ENCODE assay signal across 11 mouse cellular contexts in the genomic region with DNA sequence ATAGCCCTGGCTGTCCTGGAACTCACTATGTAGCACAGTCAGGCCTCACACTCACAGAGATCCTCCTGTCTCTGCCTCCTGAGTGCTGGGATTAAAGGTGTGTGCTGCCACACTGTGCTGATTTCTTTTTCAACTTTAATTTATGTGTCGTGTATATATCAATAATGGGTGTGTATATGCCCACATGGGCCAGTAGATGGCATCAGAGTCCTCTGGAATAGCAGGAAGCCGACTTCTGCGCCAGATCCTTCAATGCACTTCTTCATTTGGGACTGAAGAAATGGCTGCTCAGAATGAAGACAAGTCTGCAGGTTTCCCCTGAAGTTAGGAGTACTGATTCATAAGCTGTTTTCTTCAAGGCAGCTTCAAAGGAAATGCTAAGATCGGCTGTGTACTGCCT. TPM values are rescaled to one million over a fixed set of nuclear protein-coding genes. Genes with fewer than 3 reads are reported as not detected.
DNase-seq lines count a peak whose midpoint lies in the region; ATAC-seq lines count a peak whose summit lies in the region.
"Had no signal": no experiment of that assay in that cellular context is flagged by ENCODE, and none has a peak within 500 bp of the region (broad histone marks: within the 10 kb centered on the region; RNA-seq: fewer than 3 reads in every experiment).

No protein-coding gene starts in this region.

- H3K4me3 ChIP-seq in hindbrain, embryonic 10.5 days: no peak overlapping the region
- H3K4me3 ChIP-seq in hindbrain, embryonic 12.5 days: no peak overlapping the region
- no peak overlapping the region for H3K4me3 ChIP-seq in stomach, embryonic 15.5 days (replicated peaks)

- 40% methylated on average over 4 of the region's 4 CpGs for WGBS in hindbrain, embryonic 10.5 days
- WGBS in hindbrain, embryonic 12.5 days: 44% methylated on average over 4 of the region's 4 CpGs
- 39% methylated on average over 4 of the region's 4 CpGs for WGBS in stomach, embryonic 15.5 days

- no peak overlapping the region for H3K27ac ChIP-seq in hindbrain, embryonic 10.5 days
- no peak overlapping the region for H3K27ac ChIP-seq in hindbrain, embryonic 12.5 days
- H3K27ac ChIP-seq in stomach, embryonic 15.5 days: peak overlapping the region; percentile 8; the same call in 1 of the 2 replicates

- ATAC-seq in hindbrain, embryonic 12.5 days (ENCODE audit: low FRiP score): no peak
- ATAC-seq in granulocyte monocyte progenitor cell, adult 5-6 weeks (replicated peaks; ENCODE audit: poor library complexity, severe bottlenecking): peak; percentile 94
- ATAC-seq in stomach, embryonic 15.5 days (ENCODE audit: insufficient read depth, low FRiP score, low read depth): no peak

- H3K27me3 ChIP-seq in hindbrain, embryonic 10.5 days (ENCODE audit: insufficient read depth, poor library complexity, severe bottlenecking): no peaks in the 10 kb centered on the region
- no peaks in the 10 kb centered on the region for H3K27me3 ChIP-seq in hindbrain, embryonic 12.5 days
- no peaks in the 10 kb centered on the region for H3K27me3 ChIP-seq in stomach, embryonic 15.5 days (replicated peaks)

- peaks cover 15% of the 10 kb centered on the region for H3K9me3 ChIP-seq in hindbrain, embryonic 10.5 days
- peaks cover 11% of the 10 kb centered on the region; the same call in 1 of the 2 replicates for H3K9me3 ChIP-seq in hindbrain, embryonic 12.5 days (replicated peaks)
- H3K9me3 ChIP-seq in stomach, embryonic 15.5 days: peaks cover 5% of the 10 kb centered on the region; the same call in 1 of the 2 replicates

- peak; percentile 19 for DNase-seq in hindbrain, embryonic 10.5 days (ENCODE audit: low spot score)
- peak; percentile 16 for DNase-seq in thymus, postnatal 14 days
- no peak for DNase-seq in thymus, adult 18-20 months
- no peak for DNase-seq in ovary, adult 18-20 months (ENCODE audit: low spot score)
- no peak for DNase-seq in cerebellum, adult 18-20 months

- 0 out of 2 replicates have a peak, but pooled peaks cover 4% of the 10 kb centered on the region for H3K4me1 ChIP-seq in hindbrain, embryonic 10.5 days (replicated peaks)
- H3K4me1 ChIP-seq in hindbrain, embryonic 12.5 days: no peaks in the 10 kb centered on the region
- no peaks in the 10 kb centered on the region for H3K4me1 ChIP-seq in stomach, embryonic 15.5 days

- no peaks in the 10 kb centered on the region for H3K36me3 ChIP-seq in hindbrain, embryonic 10.5 days
- no peaks in the 10 kb centered on the region for H3K36me3 ChIP-seq in hindbrain, embryonic 12.5 days
- H3K36me3 ChIP-seq in stomach, embryonic 15.5 days: no peaks in the 10 kb centered on the region

- H3K4me2 ChIP-seq in hindbrain, embryonic 12.5 days (replicated peaks): no peak overlapping the region
- no peak overlapping the region for H3K4me2 ChIP-seq in stomach, embryonic 15.5 days

- no peak overlapping the region for H3K9ac ChIP-seq in hindbrain, embryonic 12.5 days
- no peak overlapping the region for H3K9ac ChIP-seq in stomach, embryonic 15.5 days

RNA-seq across cellular contexts. Expression of a gene that starts 30.4 kb away (rescaled TPM):
- not detected in 2 replicates for polyA plus RNA-seq in hindbrain, embryonic 10.5 days (2016; fragmentation: Nextera tagmentation; extraction: Ambion mirVana)
- not detected in 2 replicates for polyA plus RNA-seq in hindbrain, embryonic 12.5 days (2016; fragmentation: Nextera tagmentation; extraction: Ambion mirVana)
- total RNA-seq in granulocyte monocyte progenitor cell, adult 5-6 weeks (2014; fragmentation: Nextera tagmentation): not detected in 2 replicates
- not detected in 2 replicates for total RNA-seq in granulocyte monocyte progenitor cell, adult 5-6 weeks (2017)
- not detected in 2 replicates for polyA plus RNA-seq in stomach, embryonic 15.5 days (2015; fragmentation: Nextera tagmentation; extraction: Ambion mirVana)
- polyA plus RNA-seq: neural tube, embryonic 14.5 days had no signal

RNA-seq across cellular contexts. Expression of a gene that starts 53.4 kb away (rescaled TPM):
- not detected in 2 replicates for polyA plus RNA-seq in hindbrain, embryonic 10.5 days (2016; fragmentation: Nextera tagmentation; extraction: Ambion mirVana)
- not detected in 2 replicates for polyA plus RNA-seq in hindbrain, embryonic 12.5 days (2016; fragmentation: Nextera tagmentation; extraction: Ambion mirVana)
- total RNA-seq in granulocyte monocyte progenitor cell, adult 5-6 weeks (2014; fragmentation: Nextera tagmentation): not detected in 2 replicates
- total RNA-seq in granulocyte monocyte progenitor cell, adult 5-6 weeks (2017): not detected in 2 replicates
- polyA plus RNA-seq in stomach, embryonic 15.5 days (2015; fragmentation: Nextera tagmentation; extraction: Ambion mirVana): not detected in 2 replicates
- total RNA-seq: gastrocnemius, adult 8-10 months; left cerebral cortex, postnatal 10 days had no signal
- polyA plus RNA-seq: neural tube, embryonic 14.5 days had no signal

Comparison
In these comparisons a context has a peak if more than half of its experiments do, and no peak if none do; other contexts are left out.
1. DNase-seq: peak in hindbrain, embryonic 10.5 days (single experiment) and thymus, postnatal 14 days (single experiment); none in thymus, adult 18-20 months (0 of 2), ovary, adult 18-20 months (single experiment) and cerebellum, adult 18-20 months (0 of 2).